Mouse (Mus musculus): Measurements from ENCODE around the gene Il10rb. TPM values are rescaled to one million over a fixed set of nuclear protein-coding genes. Genes with fewer than 3 reads are reported as not detected.

The Il10rb gene
- polyA plus RNA-seq, 1 experiment from 2014 or later = 45.1 TPM

DNA sequence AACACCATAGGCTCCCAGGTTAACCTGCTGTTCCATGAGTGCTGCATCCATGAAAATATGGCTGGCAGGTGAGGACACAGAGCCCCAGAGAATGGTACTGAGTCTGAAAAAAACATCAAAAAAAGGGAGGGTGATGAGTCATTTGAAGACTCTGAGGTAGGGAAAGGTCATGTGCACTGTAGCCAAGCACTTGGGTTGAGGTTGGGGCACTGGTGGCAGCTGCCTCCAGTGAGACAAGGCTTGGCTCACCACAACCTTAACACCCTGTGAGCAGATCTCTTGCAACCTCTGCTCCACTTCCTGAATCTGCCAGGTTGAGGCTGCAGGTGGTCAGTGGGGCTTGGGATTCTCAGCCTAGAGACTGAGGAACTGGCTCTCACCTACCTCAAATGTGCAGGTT lies 39.4 kb upstream of the Il10rb start:
- H3K9ac ChIP-seq (replicated peaks; ENCODE audit: low read length) = no peak overlapping the region
- no peak for ATAC-seq (ENCODE audit: low FRiP score, low TSS enrichment)

DNA sequence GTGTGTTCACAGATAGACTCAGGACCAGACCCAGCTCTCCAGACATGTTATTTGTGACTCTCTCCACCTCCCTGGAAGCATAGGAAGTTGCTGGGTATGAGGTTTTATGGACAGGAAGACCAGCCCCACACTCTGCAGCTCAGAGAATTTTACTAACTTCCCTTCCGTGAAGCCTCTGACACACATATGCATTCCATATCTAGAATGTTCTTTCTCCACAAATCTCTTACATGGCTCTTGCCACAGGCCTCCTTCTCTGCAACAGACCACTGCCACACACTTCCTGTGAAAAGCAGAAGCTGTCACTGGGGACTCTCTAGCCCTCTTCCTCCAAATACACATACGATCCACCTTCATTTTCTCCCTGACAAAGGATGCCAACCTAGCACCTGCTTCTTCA lies 38.9 kb upstream of the Il10rb start:
- no peaks in the 10 kb centered on the region for H3K27me3 ChIP-seq (ENCODE audit: insufficient read depth, low read length)
- no peak overlapping the region for H3K4me3 ChIP-seq (ENCODE audit: low read length)
- WGBS = 91% methylated on average over 2 of the region's 2 CpGs
- peaks cover 23% of the 10 kb centered on the region for H3K4me1 ChIP-seq (ENCODE audit: insufficient read depth, low read length)
- ATAC-seq (ENCODE audit: low FRiP score, low TSS enrichment) = no peak
- H3K4me2 ChIP-seq (replicated peaks; ENCODE audit: low read depth, low read length) = no peak overlapping the region
- no peak overlapping the region for H3K27ac ChIP-seq (ENCODE audit: low read length)
- H3K9me3 ChIP-seq (ENCODE audit: low read length) = peaks cover 8% of the 10 kb centered on the region; the same call in 1 of the 2 replicates
- H3K36me3 ChIP-seq (ENCODE audit: insufficient read depth, low read length) = no peaks in the 10 kb centered on the region
- H3K9ac ChIP-seq (replicated peaks; ENCODE audit: low read length) = no peak overlapping the region

More for the DNA sequence above, 39.4 kb upstream of the Il10rb start:
- Histone ChIP-seq H3K4me1 (ENCODE audit: insufficient read depth, low read length) (peaks cover 27% of the 10 kb centered on the region), H3K27me3 (ENCODE audit: insufficient read depth, low read length) (no peaks in the 10 kb centered on the region), H3K4me3 (ENCODE audit: low read length) (no peak overlapping the region), H3K9me3 (ENCODE audit: low read length) (peaks cover 8% of the 10 kb centered on the region; the same call in 1 of the 2 replicates), H3K27ac (ENCODE audit: low read length) (no peak overlapping the region), H3K36me3 (ENCODE audit: insufficient read depth, low read length) (no peaks in the 10 kb centered on the region), H3K4me2 (replicated peaks; ENCODE audit: low read depth, low read length) (no peak overlapping the region)

DNA sequence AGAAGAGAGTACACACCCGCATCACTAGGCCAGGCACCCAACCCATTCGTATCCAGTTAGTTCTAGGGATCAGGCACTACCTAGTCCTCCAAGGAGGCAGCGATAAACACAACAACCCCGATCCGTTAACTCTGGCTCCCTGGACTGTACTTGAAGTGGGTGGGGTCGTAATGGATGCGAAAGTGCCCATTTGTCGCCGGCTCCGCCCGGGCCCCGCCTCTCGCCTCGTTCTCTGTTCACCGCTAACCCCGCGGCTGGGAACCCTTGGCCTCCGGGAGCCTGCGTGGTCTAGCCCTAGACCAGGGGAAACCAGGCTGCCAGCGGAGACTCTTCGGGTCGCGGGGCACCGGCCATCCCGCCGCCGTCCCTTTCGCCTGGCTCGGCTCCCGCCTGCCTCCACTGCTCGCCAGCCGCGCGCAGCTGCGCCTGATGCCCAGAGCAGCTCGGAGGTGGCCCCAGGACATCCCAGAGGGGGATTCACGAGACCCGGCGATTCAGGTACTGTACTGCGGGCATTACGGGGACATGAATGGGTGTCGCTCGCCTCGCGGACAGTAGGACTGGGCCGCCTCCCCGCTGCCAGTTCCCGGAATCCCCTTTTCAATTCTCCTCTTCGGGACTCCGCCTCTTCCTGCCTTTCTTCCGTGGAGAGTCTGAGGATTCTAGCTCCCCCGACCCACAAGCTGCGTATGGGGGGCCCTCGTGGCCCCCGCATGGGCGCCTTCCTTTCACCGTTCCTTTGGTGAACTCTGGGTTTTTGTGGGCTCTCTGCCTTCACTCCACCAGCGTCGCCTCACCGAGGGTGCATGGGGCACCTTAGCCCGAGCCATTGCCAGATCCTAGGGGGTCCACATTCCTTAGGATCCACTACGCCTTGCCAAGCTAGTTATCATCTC lies 33.1 kb upstream of the Il10rb start, which contains the start of gene Ifnar2:
TSS of gene Ifnar2 (plus strand) at position 207 of the 896 bp plus-strand sequence.
- WGBS = under 1% methylated on average over 62 of the region's 62 CpGs

DNA sequence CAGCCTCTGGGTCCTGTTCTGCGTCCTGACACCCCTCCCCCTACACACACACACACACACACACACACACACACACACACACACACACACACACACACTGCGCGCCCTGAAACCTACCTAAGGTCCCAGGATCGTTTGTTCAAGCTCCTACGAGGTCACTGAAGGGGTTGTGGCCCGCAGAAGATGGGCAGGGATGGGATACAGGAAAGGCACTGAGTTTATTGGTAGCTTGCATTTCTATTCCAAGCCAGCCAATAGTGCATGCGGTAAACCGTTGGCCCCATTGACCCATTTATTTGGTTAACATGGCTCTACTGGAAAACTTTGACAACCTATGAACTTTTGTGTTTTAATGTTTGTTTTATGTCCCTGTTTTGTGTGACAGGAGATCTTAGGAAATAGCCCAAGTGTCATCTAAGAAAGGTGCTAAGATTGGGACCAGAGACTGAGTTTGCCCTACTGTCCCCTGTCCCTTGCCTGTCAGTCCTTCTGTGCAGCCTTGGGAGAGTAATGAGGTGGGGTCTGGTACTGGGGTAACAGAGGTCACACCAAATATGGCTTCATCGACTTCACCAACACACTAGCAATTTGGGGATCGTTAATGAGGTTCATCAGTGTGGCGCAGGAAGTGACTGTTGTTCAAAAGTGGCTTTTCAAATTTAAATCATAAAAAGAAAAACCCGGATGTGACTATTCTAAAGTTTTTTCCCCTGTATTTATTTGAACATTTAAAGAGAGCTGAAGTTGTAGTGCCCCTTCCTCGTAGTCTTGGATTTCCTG lies 32.3 kb upstream of the Il10rb start:
- Histone ChIP-seq H3K9me3 (ENCODE audit: low read length) (no peaks in the 10 kb centered on the region), H3K4me3 (ENCODE audit: low read length) (peak overlapping the region; percentile 76), H3K4me2 (replicated peaks; ENCODE audit: low read depth, low read length) (peak overlapping the region; percentile 62), H3K36me3 (ENCODE audit: insufficient read depth, low read length) (peaks cover 4% of the 10 kb centered on the region), H3K27me3 (ENCODE audit: insufficient read depth, low read length) (no peaks in the 10 kb centered on the region), H3K9ac (replicated peaks; ENCODE audit: low read length) (peak overlapping the region; percentile 94), H3K4me1 (ENCODE audit: insufficient read depth, low read length) (peaks cover 22% of the 10 kb centered on the region), H3K27ac (ENCODE audit: low read length) (peak overlapping the region; percentile 93)
- peak; percentile 3; the same call in 1 of the 2 replicates for ATAC-seq (ENCODE audit: low FRiP score, low TSS enrichment)
- 30% methylated on average over 13 of the region's 13 CpGs for WGBS

More for the DNA sequence above, 33.1 kb upstream of the Il10rb start, which contains the start of gene Ifnar2:
- H3K9ac ChIP-seq (replicated peaks; ENCODE audit: low read length) = peak within 1 kb of the TSS; percentile 94
- peak within 1 kb of the TSS; percentile 62 for H3K4me2 ChIP-seq (replicated peaks; ENCODE audit: low read depth, low read length)
- ATAC-seq (ENCODE audit: low FRiP score, low TSS enrichment) = peak; percentile 95
- H3K27ac ChIP-seq (ENCODE audit: low read length) = peak within 1 kb of the TSS; percentile 93
- peaks cover 14% of the 10 kb centered on the region for H3K4me1 ChIP-seq (ENCODE audit: insufficient read depth, low read length)
- no peaks in the 10 kb centered on the region for H3K27me3 ChIP-seq (ENCODE audit: insufficient read depth, low read length)
- H3K4me3 ChIP-seq (ENCODE audit: low read length) = peak within 1 kb of the TSS; percentile 76
- peaks cover 6% of the 10 kb centered on the region; the same call in 1 of the 2 replicates for H3K9me3 ChIP-seq (ENCODE audit: low read length)
- H3K36me3 ChIP-seq (ENCODE audit: insufficient read depth, low read length) = peaks cover 4% of the 10 kb centered on the region

DNA sequence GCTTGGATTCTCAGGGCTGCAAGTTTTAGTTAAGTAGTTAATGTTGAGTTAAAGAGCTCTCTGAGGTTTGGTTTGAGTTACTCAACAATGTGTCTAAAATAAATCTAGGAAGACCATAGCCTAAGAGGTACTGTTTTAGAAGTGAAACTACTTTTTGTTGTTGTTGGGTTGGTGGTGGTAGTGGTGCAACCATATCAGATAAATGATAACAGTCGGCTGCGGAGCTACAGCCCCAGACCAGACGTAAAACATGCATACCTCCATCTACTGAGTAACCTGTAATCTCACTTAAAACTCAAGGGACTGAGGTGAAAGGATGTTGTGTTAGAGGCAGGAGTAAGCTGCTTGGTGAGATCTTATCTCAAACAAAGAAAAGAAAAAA lies 31.7 kb upstream of the Il10rb start:
- Histone ChIP-seq H3K27me3 (ENCODE audit: insufficient read depth, low read length) (no peaks in the 10 kb centered on the region), H3K4me3 (ENCODE audit: low read length) (peak overlapping the region; percentile 76), H3K4me1 (ENCODE audit: insufficient read depth, low read length) (peaks cover 28% of the 10 kb centered on the region), H3K36me3 (ENCODE audit: insufficient read depth, low read length) (peaks cover 4% of the 10 kb centered on the region), H3K27ac (ENCODE audit: low read length) (peak overlapping the region; percentile 28; the same call in 1 of the 2 replicates), H3K9me3 (ENCODE audit: low read length) (no peaks in the 10 kb centered on the region), H3K9ac (replicated peaks; ENCODE audit: low read length) (no peak overlapping the region), H3K4me2 (replicated peaks; ENCODE audit: low read depth, low read length) (peak overlapping the region; percentile 62)
- ATAC-seq (ENCODE audit: low FRiP score, low TSS enrichment) = no peak
- 84% methylated on average over 3 of the region's 3 CpGs for WGBS

DNA sequence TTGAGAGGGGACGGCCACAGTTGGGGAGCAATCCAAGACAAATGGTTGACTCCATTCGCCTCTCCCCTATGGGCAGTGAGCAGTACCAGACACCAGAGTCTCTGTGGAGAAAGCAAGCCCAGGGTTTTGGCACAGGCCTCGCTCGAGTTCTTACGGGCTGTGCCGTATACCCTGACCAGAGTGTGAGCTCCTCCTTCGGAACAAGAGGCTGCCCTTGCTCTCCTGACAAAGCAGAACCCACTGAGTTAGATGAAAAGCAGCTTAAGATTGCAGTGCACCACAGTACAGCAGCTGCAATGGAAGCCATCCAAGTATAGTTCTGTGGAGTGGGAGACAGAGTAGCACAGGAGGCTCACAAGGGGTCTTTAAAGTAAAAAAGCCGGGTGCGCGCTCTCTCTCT lies 29.3 kb upstream of the Il10rb start:
- Histone ChIP-seq H3K9ac (replicated peaks; ENCODE audit: low read length) (no peak overlapping the region), H3K4me2 (replicated peaks; ENCODE audit: low read depth, low read length) (no peak overlapping the region), H3K9me3 (ENCODE audit: low read length) (no peaks in the 10 kb centered on the region), H3K27ac (ENCODE audit: low read length) (no peak overlapping the region), H3K36me3 (ENCODE audit: insufficient read depth, low read length) (peaks cover 7% of the 10 kb centered on the region), H3K4me1 (ENCODE audit: insufficient read depth, low read length) (peaks cover 31% of the 10 kb centered on the region), H3K27me3 (ENCODE audit: insufficient read depth, low read length) (no peaks in the 10 kb centered on the region), H3K4me3 (ENCODE audit: low read length) (no peak overlapping the region)
- ATAC-seq (ENCODE audit: low FRiP score, low TSS enrichment) = no peak
- 90% methylated on average over 10 of the region's 10 CpGs for WGBS

DNA sequence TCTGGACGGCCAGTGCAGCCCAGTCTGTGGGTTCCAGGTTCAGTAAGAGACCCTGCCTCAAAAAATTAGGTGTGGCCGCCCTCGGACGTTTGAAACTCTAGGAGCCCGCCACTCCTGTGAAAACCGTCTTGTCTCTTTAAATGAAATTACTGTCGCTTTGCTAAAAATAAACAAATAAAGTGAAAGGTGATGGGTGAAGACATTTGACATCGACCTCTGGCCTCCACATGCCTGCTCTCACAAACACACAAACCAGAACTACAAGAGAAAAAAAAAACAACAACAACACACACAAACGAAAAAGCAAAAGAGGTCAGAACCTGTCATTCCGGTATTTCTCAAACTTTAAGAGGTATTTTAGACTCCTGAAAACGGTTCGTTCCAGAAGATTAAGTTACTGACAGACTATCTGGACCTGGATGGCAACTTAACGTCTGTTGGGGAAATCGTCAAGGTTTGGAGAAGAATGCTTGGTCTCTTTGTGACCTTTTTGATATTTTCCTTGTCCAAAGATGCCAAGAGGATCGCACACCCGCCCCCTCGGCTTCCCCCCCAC lies 27.5 kb upstream of the Il10rb start:
- no peak overlapping the region for H3K9ac ChIP-seq (replicated peaks; ENCODE audit: low read length)
- H3K9me3 ChIP-seq (ENCODE audit: low read length) = no peaks in the 10 kb centered on the region
- H3K27ac ChIP-seq (ENCODE audit: low read length) = peak overlapping the region; percentile 75; the same call in 1 of the 2 replicates
- no peaks in the 10 kb centered on the region for H3K27me3 ChIP-seq (ENCODE audit: insufficient read depth, low read length)
- 23% methylated on average over 17 of the region's 17 CpGs for WGBS
- no peak for ATAC-seq (ENCODE audit: low FRiP score, low TSS enrichment)
- H3K4me2 ChIP-seq (replicated peaks; ENCODE audit: low read depth, low read length) = peak overlapping the region; percentile 45
- H3K4me1 ChIP-seq (ENCODE audit: insufficient read depth, low read length) = peaks cover 28% of the 10 kb centered on the region
- H3K4me3 ChIP-seq (ENCODE audit: low read length) = 0 out of 2 replicates have a peak overlapping the region, but pooled peaks have one; percentile 6
- H3K36me3 ChIP-seq (ENCODE audit: insufficient read depth, low read length) = peaks cover 7% of the 10 kb centered on the region

DNA sequence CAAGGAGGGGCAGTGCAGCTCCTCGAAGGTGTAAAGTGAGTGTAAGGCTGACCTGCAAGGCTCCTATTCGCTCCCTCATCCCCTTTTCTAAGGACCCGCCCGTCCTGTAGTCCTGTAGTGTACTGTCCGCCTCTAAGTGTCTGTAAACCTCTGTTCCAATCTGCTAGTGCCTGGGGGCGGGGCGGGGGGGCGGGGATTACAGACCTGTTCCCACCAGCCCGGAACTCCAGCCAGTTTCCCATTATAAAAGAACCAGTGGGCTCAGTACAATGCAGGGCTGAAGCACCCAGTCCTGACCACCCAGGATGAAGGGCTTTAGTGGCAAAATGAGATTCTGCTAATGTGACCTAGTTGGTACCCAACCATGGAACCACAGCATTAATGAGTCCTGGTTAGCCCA lies 27.0 kb upstream of the Il10rb start:
- H3K4me2 ChIP-seq (replicated peaks; ENCODE audit: low read depth, low read length) = peak overlapping the region; percentile 45
- H3K27ac ChIP-seq (ENCODE audit: low read length) = peak overlapping the region; percentile 75; the same call in 1 of the 2 replicates
- H3K27me3 ChIP-seq (ENCODE audit: insufficient read depth, low read length) = no peaks in the 10 kb centered on the region
- H3K9me3 ChIP-seq (ENCODE audit: low read length) = no peaks in the 10 kb centered on the region
- H3K9ac ChIP-seq (replicated peaks; ENCODE audit: low read length) = 0 out of 2 replicates have a peak overlapping the region, but pooled peaks have one; percentile 5
- WGBS = 20% methylated on average over 9 of the region's 9 CpGs
- 0 out of 2 replicates have a peak overlapping the region, but pooled peaks have one; percentile 6 for H3K4me3 ChIP-seq (ENCODE audit: low read length)
- H3K36me3 ChIP-seq (ENCODE audit: insufficient read depth, low read length) = peaks cover 9% of the 10 kb centered on the region
- ATAC-seq (ENCODE audit: low FRiP score, low TSS enrichment) = peak; percentile 78
- H3K4me1 ChIP-seq (ENCODE audit: insufficient read depth, low read length) = peaks cover 23% of the 10 kb centered on the region

DNA sequence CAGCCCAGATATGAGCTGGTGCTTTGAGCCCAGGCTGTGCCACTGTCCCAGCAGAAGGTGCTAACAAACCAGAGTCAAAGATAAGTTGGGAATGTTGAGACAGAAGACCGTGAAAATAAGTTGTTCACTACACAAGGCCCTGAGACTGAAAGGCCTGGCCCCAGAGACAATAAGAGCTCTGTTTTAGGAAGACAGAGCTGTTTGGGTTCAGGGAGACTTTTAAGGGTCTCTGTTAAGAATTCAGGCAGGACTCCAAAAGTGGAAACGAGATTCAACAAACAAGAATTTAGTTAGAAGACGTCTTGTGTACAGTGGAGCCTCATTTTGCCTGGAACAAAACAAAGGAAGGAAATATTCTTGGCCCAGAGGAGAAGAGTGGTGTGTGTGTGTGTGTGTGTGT lies 26.6 kb upstream of the Il10rb start:
- Histone ChIP-seq H3K4me3 (ENCODE audit: low read length) (no peak overlapping the region), H3K9ac (replicated peaks; ENCODE audit: low read length) (0 out of 2 replicates have a peak overlapping the region, but pooled peaks have one; percentile 5), H3K4me2 (replicated peaks; ENCODE audit: low read depth, low read length) (peak overlapping the region; percentile 45), H3K27me3 (ENCODE audit: insufficient read depth, low read length) (no peaks in the 10 kb centered on the region), H3K4me1 (ENCODE audit: insufficient read depth, low read length) (peaks cover 19% of the 10 kb centered on the region), H3K36me3 (ENCODE audit: insufficient read depth, low read length) (peaks cover 13% of the 10 kb centered on the region), H3K27ac (ENCODE audit: low read length) (peak overlapping the region; percentile 75; the same call in 1 of the 2 replicates), H3K9me3 (ENCODE audit: low read length) (no peaks in the 10 kb centered on the region)
- WGBS = 48% methylated on average over 3 of the region's 3 CpGs
- no peak for ATAC-seq (ENCODE audit: low FRiP score, low TSS enrichment)

Data from kidney, embryonic 16.5 days (tissue).